Comparison of ENCODE assay signal across 11 mouse cellular contexts in genomic region chr6:35255017-35255416, GRCm38 (mm10). TPM values are rescaled to one million over a fixed set of nuclear protein-coding genes. Genes with fewer than 3 reads are reported as not detected.
DNase-seq lines count a peak whose midpoint lies in the region; ATAC-seq and TF ChIP-seq lines count a peak whose summit lies in the region.
"Had no signal": no experiment of that assay in that cellular context is flagged by ENCODE, and none has a peak within 500 bp of the region (broad histone marks: within the 10 kb centered on the region; RNA-seq: fewer than 3 reads in every experiment).

No protein-coding gene starts in this region.

- intact Hi-C loops in gastrocnemius, adult 2 months (cut with DNase I): loop anchor here (10.0 kb wide), 2 partner anchors 120 to 980 kb away; no protein-coding TSS in a partner anchor
- intact Hi-C loops in gastrocnemius, postnatal 36 days (cut with DNase I): loop anchor here (10.0 kb wide), 2 partner anchors 120 to 310 kb away; no protein-coding TSS in a partner anchor

- peaks cover 64% of the 10 kb centered on the region for H3K4me1 ChIP-seq in heart, postnatal 0 days (ENCODE audit: control insufficient read depth, insufficient read depth)
- peaks cover 73% of the 10 kb centered on the region for H3K4me1 ChIP-seq in liver, embryonic 12.5 days

- H3K27me3 ChIP-seq in heart, postnatal 0 days (ENCODE audit: control insufficient read depth, insufficient read depth, low read length): no peaks in the 10 kb centered on the region
- H3K27me3 ChIP-seq in liver, embryonic 12.5 days (replicated peaks): no peaks in the 10 kb centered on the region

- H3K27ac ChIP-seq in gastrocnemius, adult 2 months: peak overlapping the region; percentile 57
- H3K27ac ChIP-seq in heart, postnatal 0 days (ENCODE audit: low read depth): peak overlapping the region; percentile 94
- peak overlapping the region; percentile 98 for H3K27ac ChIP-seq in liver, embryonic 12.5 days

- no peak for DNase-seq in gastrocnemius, adult 2 months
- no peak for DNase-seq in gastrocnemius, postnatal 36 days
- DNase-seq in CD4-positive helper T cell, adult 2 months (ENCODE audit: low read depth, low spot score): peak; percentile 12
- DNase-seq in heart, postnatal 0 days (ENCODE audit: low spot score): no peak
- DNase-seq in right cerebral cortex, postnatal 14 days: no peak
- no peak for DNase-seq in T-cell, adult 2 months (ENCODE audit: low spot score)
- no peak for DNase-seq in natural killer cell, adult 2 months (ENCODE audit: low spot score in 2 of 2)
- DNase-seq: adrenal gland, postnatal 14 days; layer of hippocampus, adult 9-11 months; right cerebral cortex, postnatal 25 days had no signal

- no peak for TF ChIP-seq CTCF in gastrocnemius, adult 2 months (IDR thresholded peaks at IDR 0.05)
- TF ChIP-seq CTCF in heart, postnatal 0 days (IDR thresholded peaks at IDR 0.05; ENCODE audit: low read depth): no peak

- ATAC-seq in heart, postnatal 0 days (ENCODE audit: insufficient read depth, low read depth): no peak
- peak; percentile 41; the same call in 1 of the 2 replicates for ATAC-seq in liver, embryonic 12.5 days

- 43% methylated on average over 12 of the region's 12 CpGs for WGBS in heart, postnatal 0 days
- WGBS in liver, embryonic 12.5 days (ENCODE audit: insufficient replicate concordance): 45% methylated on average over 12 of the region's 12 CpGs

- peak overlapping the region; percentile 28; the same call in 1 of the 2 replicates for H3K9ac ChIP-seq in heart, postnatal 0 days (replicated peaks; ENCODE audit: low read depth, low read length)
- H3K9ac ChIP-seq in liver, embryonic 12.5 days: peak overlapping the region; percentile 96

- H3K36me3 ChIP-seq in heart, postnatal 0 days (replicated peaks; ENCODE audit: control insufficient read depth, insufficient read depth, low read length): no peaks in the 10 kb centered on the region
- peaks cover 10% of the 10 kb centered on the region for H3K36me3 ChIP-seq in liver, embryonic 12.5 days

- no peak for TF ChIP-seq EP300 in heart, postnatal 0 days (IDR thresholded peaks at IDR 0.05; ENCODE audit: low read depth)

- peak overlapping the region; percentile 85 for H3K4me3 ChIP-seq in gastrocnemius, adult 2 months
- peak overlapping the region; percentile 74; the same call in 1 of the 2 replicates for H3K4me3 ChIP-seq in heart, postnatal 0 days (ENCODE audit: low read depth, low read length)
- H3K4me3 ChIP-seq in liver, embryonic 12.5 days: peak overlapping the region; percentile 86

- H3K9me3 ChIP-seq in heart, postnatal 0 days (replicated peaks; ENCODE audit: control insufficient read depth, low read length): no peaks in the 10 kb centered on the region
- no peaks in the 10 kb centered on the region for H3K9me3 ChIP-seq in liver, embryonic 12.5 days (replicated peaks)

- H3K4me2 ChIP-seq in heart, postnatal 0 days (ENCODE audit: low read depth, low read length): peak overlapping the region; percentile 73
- peak overlapping the region; percentile 79 for H3K4me2 ChIP-seq in liver, embryonic 12.5 days

RNA-seq across cellular contexts. Expression of gene Slc13a4, which starts 52.9 kb away (rescaled TPM):
- total RNA-seq in gastrocnemius, adult 2 months (2021): under 1 TPM in 1 of 2 experiments, not detected in 1; 0.06 TPM
- under 1 TPM in 1 of 2 experiments, not detected in 1; 0.18 TPM for total RNA-seq in gastrocnemius, postnatal 36 days (2021)
- 0.11 TPM in 1 of 2 replicates, not detected in the other for total RNA-seq in heart, postnatal 0 days (2014; rRNA removed; ENCODE audit: low replicate concordance)
- 0.22 TPM in 2 replicates for polyA plus RNA-seq in heart, postnatal 0 days (2015; fragmentation: Nextera tagmentation; extraction: Ambion mirVana)
- polyA plus RNA-seq in liver, embryonic 12.5 days (2016; fragmentation: Nextera tagmentation; extraction: Ambion mirVana): 0.23 and 0.25 TPM in 2 replicates
